Mouse (Mus musculus) myocyte (in vitro differentiated cells): ENCODE data around the gene Gtse1. TPM values are rescaled to one million over a fixed set of nuclear protein-coding genes. Genes with fewer than 3 reads are reported as not detected.

Source experiments
- H3K27me3 ChIP-seq: one replicate; pipeline ENCODE4 v1.6.1; 2011; ENCODE audit not compliant: control insufficient read depth, insufficient read depth, insufficient read length
- H3K36me3 ChIP-seq: one replicate; pipeline ENCODE4 v1.6.1; 2011; ENCODE audit not compliant: control insufficient read depth, insufficient read depth
- H3K4me2 ChIP-seq: one replicate; pipeline ENCODE4 v1.6.1; 2011; ENCODE audit warnings: low read depth, control low read depth
- H3K4me3 ChIP-seq: one replicate; pipeline ENCODE4 v1.5.1; 2011; ENCODE audit warnings: mild to moderate bottlenecking, control low read depth, moderate library complexity
- H3K79me2 ChIP-seq: one replicate; pipeline ENCODE4 v1.6.1; 2011; ENCODE audit not compliant: control insufficient read depth, insufficient read depth
- H3ac ChIP-seq: one replicate; pipeline ENCODE4 v1.6.1; 2011; ENCODE audit not compliant: control insufficient read depth, insufficient read length
- CEBPB ChIP-seq: IDR thresholded peaks from 2 replicates; pipeline ENCODE4 v1.6.1; 2011; ENCODE audit warnings: mild to moderate bottlenecking, moderate library complexity; ENCODE audit not compliant: poor library complexity, insufficient read depth, severe bottlenecking
- E2F4 ChIP-seq: IDR thresholded peaks from one replicate; pipeline ENCODE4 v1.6.1; 2011; ENCODE audit warnings: mild to moderate bottlenecking, control low read depth, moderate library complexity; ENCODE audit not compliant: insufficient read depth
- MAX ChIP-seq: IDR thresholded peaks from one replicate; pipeline ENCODE4 v1.6.1; 2011; ENCODE audit warnings: low read depth, mild to moderate bottlenecking, control low read depth
- MYOD1 ChIP-seq, 3 experiments: IDR thresholded peaks; one replicate each; pipeline ENCODE4 v1.6.1; 2011; ENCODE audit warnings: control low read depth in 2 of 3, low read depth in 2 of 3, mild to moderate bottlenecking in 2 of 3, moderate library complexity in 1 of 3; ENCODE audit not compliant: insufficient read length in 2 of 3, control insufficient read depth in 1 of 3
- MYOG ChIP-seq, 3 experiments: IDR thresholded peaks; one replicate each; pipeline ENCODE4 v1.6.1; 2011; ENCODE audit warnings: control low read depth in 2 of 3, low read depth in 2 of 3, mild to moderate bottlenecking in 2 of 3; ENCODE audit not compliant: insufficient read length in 2 of 3, control insufficient read depth in 1 of 3, insufficient read depth in 1 of 3
- POLR2A ChIP-seq: IDR thresholded peaks from one replicate; pipeline ENCODE4 v1.6.1; 2011; ENCODE audit warnings: low read depth, mild to moderate bottlenecking, control low read depth, moderate library complexity; ENCODE audit not compliant: insufficient read length
- POLR2AphosphoS2 ChIP-seq: IDR thresholded peaks from one replicate; pipeline ENCODE4 v1.6.1; 2011; ENCODE audit warnings: low read depth, control low read depth; ENCODE audit not compliant: insufficient read length
- REST ChIP-seq: IDR thresholded peaks from one replicate; pipeline ENCODE4 v1.6.1; 2011; ENCODE audit warnings: mild to moderate bottlenecking, control low read depth, moderate library complexity; ENCODE audit not compliant: insufficient read depth, insufficient read length
- SRF ChIP-seq: IDR thresholded peaks from one replicate; pipeline ENCODE4 v1.6.1; 2011; ENCODE audit warnings: low read depth; ENCODE audit not compliant: control insufficient read depth, insufficient read length
- TCF12 ChIP-seq: IDR thresholded peaks from one replicate; pipeline ENCODE4 v1.6.1; 2011; ENCODE audit warnings: mild to moderate bottlenecking, control low read depth; ENCODE audit not compliant: poor library complexity, insufficient read depth, severe bottlenecking
- TCF3 ChIP-seq: IDR thresholded peaks from one replicate; pipeline ENCODE4 v1.6.1; 2011; ENCODE audit warnings: low read depth, control low read depth; ENCODE audit not compliant: insufficient read length
- USF1 ChIP-seq: IDR thresholded peaks from one replicate; pipeline ENCODE4 v1.6.1; 2011; ENCODE audit warnings: low read depth, mild to moderate bottlenecking, control low read depth, moderate library complexity
- polyA plus RNA-seq: library from polyadenylated mRNA; unstranded; fragments of >200 nt; fragmentation: generic; extraction: Trizol; gene quantifications from one replicate; pipeline ENCODE4 v1.2.1, GENCODE M21; 2012; ENCODE audit warnings: missing spikeins

Gene Gtse1
- polyA plus RNA-seq, 1 experiment: 18.0 TPM

- Histone ChIP-seq H3K4me2 (no peak overlapping the region), H3K36me3 (no peaks in the 10 kb centered on the region), H3K4me3 (no peak overlapping the region), H3K79me2 (no peaks in the 10 kb centered on the region), H3K27me3 (peaks cover 35% of the 10 kb centered on the region), H3ac (no peak overlapping the region)
- TF ChIP-seq MYOD1 (IDR thresholded peaks at IDR 0.05; ENCODE audit: control insufficient read depth in 1 of 3, insufficient read length in 2 of 3, low read depth in 2 of 3) (no peak), CEBPB (no peak), SRF (no peak), USF1 (no peak), POLR2A (no peak), E2F4 (no peak)
These were observed 59.8 kb downstream of the Gtse1 start for GRCm38 (mm10) chr15:85919191-85919891.

DNA sequence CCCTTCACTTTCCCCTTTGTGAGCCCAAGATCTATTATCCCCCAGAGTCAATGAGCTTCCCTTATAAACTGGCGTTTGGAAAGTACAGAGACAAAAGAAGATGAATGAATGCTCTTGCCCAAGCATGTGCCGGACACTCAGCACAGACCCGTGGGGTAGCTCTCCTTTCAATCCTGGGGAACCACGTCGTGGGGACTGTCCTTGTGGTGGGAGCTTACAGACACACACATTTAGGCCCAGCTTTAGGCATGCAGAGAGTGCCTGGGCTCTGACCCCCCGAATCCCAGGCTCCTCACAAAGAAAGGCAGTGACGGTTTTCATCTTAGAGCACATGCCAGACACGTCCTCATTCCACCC, 60.3 kb downstream of the Gtse1 start:
- TF ChIP-seq POLR2AphosphoS2: no peak
- Histone ChIP-seq H3K27me3 (peaks cover 33% of the 10 kb centered on the region), H3K79me2 (no peaks in the 10 kb centered on the region), H3K4me2 (no peak overlapping the region), H3K36me3 (no peaks in the 10 kb centered on the region), H3K4me3 (no peak overlapping the region), H3ac (no peak overlapping the region)

DNA sequence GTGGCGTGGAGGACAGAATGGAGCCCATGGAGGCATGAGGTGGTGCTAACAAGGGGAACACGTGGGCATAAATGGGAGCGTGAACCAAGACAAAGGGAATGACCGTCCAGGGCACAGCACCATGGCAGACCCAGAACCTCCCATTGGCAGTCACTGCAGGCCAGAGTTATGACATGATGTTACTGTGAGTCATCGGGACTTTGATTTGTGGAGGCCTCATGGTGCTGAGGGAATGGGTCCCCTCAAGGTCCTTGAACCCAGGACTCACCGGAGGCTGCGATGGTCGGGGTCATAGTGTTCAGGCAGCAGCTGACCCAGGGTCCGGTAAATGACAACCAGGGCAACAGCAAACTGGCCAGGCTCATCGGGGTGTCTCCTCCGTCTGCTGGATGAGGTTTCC, 62.3 kb downstream of the Gtse1 start:
- Histone ChIP-seq H3ac (no peak overlapping the region), H3K4me3 (no peak overlapping the region), H3K36me3 (no peaks in the 10 kb centered on the region), H3K4me2 (no peak overlapping the region), H3K27me3 (peaks cover 41% of the 10 kb centered on the region), H3K79me2 (no peaks in the 10 kb centered on the region)
- TF ChIP-seq E2F4 (no peak), TCF12 (no peak), CEBPB (no peak), USF1 (no peak), SRF (no peak), TCF3 (no peak), MYOD1 (IDR thresholded peaks at IDR 0.05; ENCODE audit: control insufficient read depth in 1 of 3, insufficient read length in 2 of 3, low read depth in 2 of 3) (no peak), POLR2AphosphoS2 (no peak), MAX (no peak), MYOG (IDR thresholded peaks at IDR 0.05; ENCODE audit: control insufficient read depth in 1 of 3, insufficient read depth in 1 of 3, insufficient read length in 2 of 3, low read depth in 2 of 3) (no peak), REST (no peak), POLR2A (no peak)

Other genes with a start within 250 kb of the Gtse1 start
- gene Ppara, start 124.8 kb upstream of the Gtse1 start, polyA plus RNA-seq: 0.12 TPM
- gene Cdpf1, start 48.0 kb upstream of the Gtse1 start, polyA plus RNA-seq: 25.1 TPM
- gene Pkdrej, start 38.0 kb upstream of the Gtse1 start, polyA plus RNA-seq: not detected
- 0.12 TPM for gene Ttc38, start 27.4 kb upstream of the Gtse1 start, polyA plus RNA-seq
- gene Trmu, start 19.6 kb downstream of the Gtse1 start, polyA plus RNA-seq: 21.4 TPM
- 0.06 TPM for gene Celsr1, start 174.0 kb downstream of the Gtse1 start, polyA plus RNA-seq
- 15.0 TPM for gene Gramd4, start 197.9 kb downstream of the Gtse1 start, polyA plus RNA-seq